Mouse (Mus musculus) lung, postnatal 0 days (tissue): Measurements from ENCODE around the gene Prkar1a.

Experiments used
- CTCF ChIP-seq: IDR thresholded peaks from 2 replicates; pipeline ENCODE4 v1.5.1; 2016; ENCODE audit warnings: antibody characterized with exemption, mild to moderate bottlenecking
- EP300 ChIP-seq: IDR thresholded peaks from 2 replicates; pipeline ENCODE4 v1.6.1; 2016; ENCODE audit warnings: antibody characterized with exemption, mild to moderate bottlenecking, control low read depth

DNA sequence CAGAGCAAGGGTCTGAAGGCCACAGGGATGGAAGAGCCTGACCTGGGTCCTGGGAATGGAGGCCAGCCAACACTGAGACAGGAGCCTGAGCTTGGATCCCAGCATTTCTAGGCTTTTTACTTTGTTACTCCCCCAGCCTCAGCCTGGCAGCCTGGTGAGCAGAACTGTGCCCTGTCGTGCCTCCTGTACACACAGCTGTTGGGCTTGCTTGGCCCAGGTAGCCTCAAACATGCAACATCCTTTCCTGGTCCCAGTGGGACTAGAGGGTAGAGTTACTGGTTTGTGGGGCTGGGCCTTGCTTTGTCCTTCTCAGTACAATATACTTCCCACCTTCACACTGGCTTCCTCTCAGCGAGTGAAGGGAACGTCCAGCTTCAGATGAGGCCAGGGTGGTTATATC is 26.0 kb downstream of the Prkar1a start:
- TF ChIP-seq CTCF (no peak), EP300 (no peak)
